Mouse (Mus musculus) bone marrow macrophage, adult 2 months (primary cell): Measurements from ENCODE around the gene Ifit3b.
"Not testable (repeated sequence)": the region's sequence is repeated elsewhere in the genome, so short reads cannot be mapped to it uniquely, and the experiment has no call there.

ENCODE experiments used
- CTCF ChIP-seq: IDR thresholded peaks from 2 replicates; pipeline ENCODE4 v1.5.1; 2012; ENCODE audit warnings: low read depth, mild to moderate bottlenecking, low read length, moderate library complexity
- POLR2A ChIP-seq: IDR thresholded peaks from 2 replicates; pipeline ENCODE4 v1.6.1; 2012; ENCODE audit warnings: mild to moderate bottlenecking, low read depth, low read length, borderline replicate concordance

- TF ChIP-seq CTCF, POLR2A: not testable (repeated sequence)
Measured at GRCm38 (mm10) chr19:34647630-34648029, 39.9 kb downstream of the Ifit3b start.
